1 mouse cellular context compared by ENCODE assay signal in the genomic region with DNA sequence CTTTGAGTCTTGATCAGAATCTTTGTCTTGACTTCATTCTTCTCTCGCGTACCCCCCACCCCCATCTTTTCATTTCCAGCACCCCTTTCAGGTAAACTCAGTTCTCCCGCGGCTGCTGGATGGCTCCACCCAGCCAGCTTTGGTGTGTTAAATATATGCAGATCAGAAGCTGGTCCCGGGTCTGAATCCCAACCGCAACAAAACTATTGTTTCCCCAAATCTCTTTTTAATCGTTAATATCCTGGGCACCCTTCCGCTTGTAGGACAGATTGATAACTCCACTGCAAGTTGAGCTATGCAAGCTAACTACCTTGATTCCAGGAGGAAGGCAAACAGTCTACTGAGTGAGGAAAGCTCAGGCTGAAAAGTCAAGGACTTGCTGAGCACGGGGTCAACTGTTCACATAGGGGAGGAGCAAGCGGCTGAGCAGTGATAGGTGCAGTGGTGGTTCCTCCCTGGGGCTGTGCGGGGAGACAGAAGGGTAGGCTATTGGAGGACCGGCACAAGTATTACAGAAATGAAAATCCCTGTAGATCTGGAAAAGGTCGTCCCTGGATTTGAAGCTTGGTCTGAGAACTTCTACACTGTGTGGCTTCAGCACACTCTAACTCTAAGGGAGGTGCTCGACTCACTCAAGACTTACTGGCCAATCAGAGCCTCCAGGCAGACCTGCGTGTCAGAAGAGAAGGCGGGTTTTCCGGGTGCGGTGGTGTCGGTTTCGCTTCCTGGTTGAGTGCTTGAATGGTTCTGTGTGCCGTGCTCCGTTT.
TF ChIP-seq lines count a peak whose summit lies in the region.

A gene (plus strand): TSS at position 700 of the 767 bp plus-strand sequence.

TF ChIP-seq in CH12.LX, 34 proteins besides CTCF, POLR2A, EP300 and RAD21 (continued from another document):
- TF ChIP-seq E2F4 (IDR thresholded peaks at IDR 0.05; ENCODE audit: insufficient replicate concordance, low read depth, low read length): peak; percentile 54; the same call in 1 of the 2 replicates
- peak; percentile 91 for TF ChIP-seq IRF4 (IDR thresholded peaks at IDR 0.05; ENCODE audit: low read depth, low read length)
- no peak; the same call in none of the 2 replicates for TF ChIP-seq MEF2A (IDR thresholded peaks at IDR 0.05; ENCODE audit: borderline replicate concordance, low read depth, low read length)
TF ChIP-seq in CH12.LX: peak in this region for 10.
